Comparison of ENCODE assay signal across 11 mouse cellular contexts in genomic region chr4:9009656-9010055, GRCm38 (mm10).
DNase-seq lines count a peak whose midpoint lies in the region; ATAC-seq and TF ChIP-seq lines count a peak whose summit lies in the region.
"Had no signal": no experiment of that assay in that cellular context is flagged by ENCODE, and none has a peak within 500 bp of the region (broad histone marks: within the 10 kb centered on the region; RNA-seq: fewer than 3 reads in every experiment).

No protein-coding gene starts in this region.

- WGBS in hindbrain, postnatal 0 days, result 54% methylated on average over 4 of the region's 4 CpGs
- 53% methylated on average over 4 of the region's 4 CpGs for WGBS in heart, embryonic 10.5 days

- no peak for ATAC-seq in hindbrain, postnatal 0 days
- 0 out of 2 replicates have a peak, but pooled peaks have one; percentile 13 for ATAC-seq in neutrophil, adult 5-6 weeks (ENCODE audit: extremely low read depth, insufficient number of reproducible peaks, low FRiP score, poor library complexity, severe bottlenecking)
- ATAC-seq: Patski had no signal

- no peaks in the 10 kb centered on the region for H3K36me3 ChIP-seq in hindbrain, postnatal 0 days (ENCODE audit: insufficient read depth, low read length)
- no peaks in the 10 kb centered on the region for H3K36me3 ChIP-seq in heart, embryonic 10.5 days
- H3K36me3 ChIP-seq: heart, embryonic 13.5 days; limb, embryonic 15.5 days had no signal

- no peaks in the 10 kb centered on the region for H3K27me3 ChIP-seq in hindbrain, postnatal 0 days (ENCODE audit: insufficient read depth, low read length)
- no peaks in the 10 kb centered on the region for H3K27me3 ChIP-seq in heart, embryonic 10.5 days (ENCODE audit: insufficient read depth, poor library complexity, severe bottlenecking)
- H3K27me3 ChIP-seq: heart, embryonic 13.5 days; Patski had no signal

- intact Hi-C loops in left cerebral cortex, postnatal 4 days (cut with DNase I), result no loop called here
- intact Hi-C loops in left cerebral cortex, postnatal 14 days (cut with DNase I), result no loop called here

- no peak for TF ChIP-seq CTCF in hindbrain, postnatal 0 days (IDR thresholded peaks at IDR 0.05; ENCODE audit: low read depth)

- H3K4me2 ChIP-seq in hindbrain, postnatal 0 days (ENCODE audit: low read depth, low read length), result no peak overlapping the region
- H3K4me2 ChIP-seq: heart, embryonic 13.5 days; limb, embryonic 15.5 days had no signal

- H3K9me3 ChIP-seq in hindbrain, postnatal 0 days (ENCODE audit: low read length), result no peaks in the 10 kb centered on the region
- no peaks in the 10 kb centered on the region for H3K9me3 ChIP-seq in heart, embryonic 10.5 days
- H3K9me3 ChIP-seq: heart, embryonic 13.5 days; limb, embryonic 15.5 days had no signal

- peak overlapping the region; percentile 68 for H3K27ac ChIP-seq in hindbrain, postnatal 0 days
- no peak overlapping the region for H3K27ac ChIP-seq in heart, embryonic 10.5 days
- H3K27ac ChIP-seq: heart, embryonic 13.5 days; limb, embryonic 15.5 days had no signal

- peaks cover 13% of the 10 kb centered on the region for H3K4me1 ChIP-seq in hindbrain, postnatal 0 days (ENCODE audit: insufficient read depth, low read length)
- H3K4me1 ChIP-seq in heart, embryonic 10.5 days, result peaks cover 23% of the 10 kb centered on the region

- DNase-seq in left cerebral cortex, postnatal 4 days, result peak; percentile 61
- no peak for DNase-seq in left cerebral cortex, adult 11 months (ENCODE audit: low spot score)
- peak; percentile 28 for DNase-seq in cerebellum, adult 8-10 months
- peak; percentile 41 for DNase-seq in hindbrain, postnatal 0 days (ENCODE audit: low spot score)
- DNase-seq in heart, embryonic 10.5 days (ENCODE audit: low spot score), result no peak
- no peak for DNase-seq in left cerebral cortex, postnatal 14 days (ENCODE audit: low spot score in 2 of 2)
- no peak for DNase-seq in heart, adult 18-20 months

- H3K4me3 ChIP-seq in hindbrain, postnatal 0 days (ENCODE audit: low read length), result no peak overlapping the region
- no peak overlapping the region for H3K4me3 ChIP-seq in heart, embryonic 10.5 days
- H3K4me3 ChIP-seq: heart, embryonic 13.5 days; limb, embryonic 15.5 days had no signal

- no peak overlapping the region for H3K9ac ChIP-seq in hindbrain, postnatal 0 days (replicated peaks; ENCODE audit: low read length)
- H3K9ac ChIP-seq: heart, embryonic 13.5 days; limb, embryonic 15.5 days had no signal

Comparison
In these comparisons a context has a peak if more than half of its experiments do, and no peak if none do; other contexts are left out.
1. DNase-seq: peak in left cerebral cortex, postnatal 4 days (single experiment), cerebellum, adult 8-10 months (single experiment) and hindbrain, postnatal 0 days (single experiment); none in left cerebral cortex, adult 11 months (single experiment), heart, embryonic 10.5 days (single experiment), left cerebral cortex, postnatal 14 days (0 of 2) and heart, adult 18-20 months (0 of 2).